Mouse (Mus musculus): ENCODE measurements around the gene Pla2g6. TPM values are rescaled to one million over a fixed set of nuclear protein-coding genes. Genes with fewer than 3 reads are reported as not detected.
A peak's percentile ranks its signal among the peaks of the same experiment; 100 is the strongest.

Pla2g6 gene
- total RNA-seq, 2 experiments from 2014 or later, result 15.8 to 20.4 TPM

DNA sequence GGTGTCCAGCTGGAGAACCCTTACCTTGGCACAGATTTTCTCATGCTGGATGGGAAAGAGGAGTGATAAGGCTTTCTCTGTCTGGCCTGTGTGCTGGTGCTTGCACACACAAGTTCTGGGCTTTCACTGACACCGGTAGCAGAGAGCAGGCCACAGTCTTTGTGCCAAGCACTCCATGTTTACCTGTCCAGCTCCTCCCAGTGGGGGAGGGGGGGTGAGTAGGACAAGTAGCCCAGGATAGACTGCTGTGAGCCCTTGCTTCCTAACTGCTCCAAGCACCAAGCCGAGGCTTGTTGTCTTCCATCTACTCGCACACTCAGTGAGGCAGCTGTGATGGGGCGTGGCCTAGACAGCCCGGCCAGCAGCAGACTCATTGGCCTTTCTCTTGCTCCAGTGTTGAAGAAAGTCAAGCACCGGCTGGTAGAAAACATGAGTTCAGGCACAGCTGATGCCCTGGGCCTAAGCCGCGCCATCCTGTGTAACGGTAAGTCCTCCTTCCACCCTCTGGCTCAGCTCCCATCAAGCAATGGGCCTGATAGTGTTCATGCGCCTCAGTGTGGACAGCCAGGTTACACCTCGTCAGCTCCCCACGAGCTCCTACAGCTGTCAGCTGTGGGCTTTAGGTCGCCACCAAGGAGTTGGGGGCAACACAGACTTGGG lies 85.5 kb downstream of the Pla2g6 start:
- DNase-seq (ENCODE audit: low spot score), result no peak

DNA sequence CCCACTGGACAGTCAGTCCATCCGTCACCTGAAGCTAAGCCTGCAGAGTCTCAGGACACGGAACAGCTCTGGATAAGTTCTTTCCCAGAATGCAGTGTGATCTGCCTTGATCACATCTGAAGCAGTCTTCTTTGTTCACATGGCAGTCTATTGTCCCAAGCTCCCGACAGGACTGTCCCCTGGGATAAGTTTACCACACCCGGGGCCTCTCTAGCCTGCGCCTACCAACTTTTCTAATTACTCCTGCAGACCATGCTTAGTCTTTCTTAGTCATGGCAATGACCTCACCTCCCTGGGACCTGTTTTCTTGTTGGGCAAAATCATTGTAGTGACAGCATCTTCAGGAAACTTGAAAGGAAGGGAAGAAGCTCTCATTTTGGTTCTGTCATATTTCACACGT lies 90.2 kb downstream of the Pla2g6 start:
- DNase-seq (ENCODE audit: low spot score), result no peak

Small RNA genes lying within 50 kb of the gene (microRNA-seq; reads per million reads assigned to microRNA genes)
- 7.8 reads per million, percentile 20 among the genes with 10 or more reads in this experiment for gene Mir1943

Other genes starting within 250 kb of the Pla2g6 start
- gene Micall1, start 219.5 kb downstream of the Pla2g6 start, total RNA-seq (2021), result 10 to 100 TPM; 10.3 to 10.8 TPM
- gene Polr2f, start 187.4 kb downstream of the Pla2g6 start, total RNA-seq (2021), result 10 to 100 TPM; 69.3 to 76.8 TPM
- gene 1700088E04Rik, start 187.1 kb downstream of the Pla2g6 start, total RNA-seq (2021), result 1 to 10 TPM; 1.1 to 1.2 TPM
- gene Sox10, start 163.2 kb downstream of the Pla2g6 start, total RNA-seq (2021), result 1 to 10 TPM; 1.0 to 1.3 TPM
- gene Pick1, start 99.2 kb downstream of the Pla2g6 start, total RNA-seq (2021), result 10 to 100 TPM; 33.7 to 34.8 TPM
- under 1 TPM; 0.55 to 0.69 TPM for gene Gm49486, start 99.0 kb downstream of the Pla2g6 start, total RNA-seq (2021)
- gene Slc16a8, start 73.6 kb downstream of the Pla2g6 start, total RNA-seq (2021), result under 1 TPM; 0.53 to 0.69 TPM
- gene Baiap2l2, start 42.9 kb downstream of the Pla2g6 start, total RNA-seq (2021), result 1 to 10 TPM; 2.3 to 4.5 TPM
- 10 to 100 TPM in 1 of 2 experiments, 1 to 10 TPM in 1; 6.6 to 10.1 TPM for gene Maff, start 18.2 kb upstream of the Pla2g6 start, total RNA-seq (2021)
- 10 to 100 TPM; 23.6 to 31.2 TPM for gene Tmem184b, start 75.2 kb upstream of the Pla2g6 start, total RNA-seq (2021)
- 10 to 100 TPM; 45.4 to 48.0 TPM for gene Csnk1e, start 127.2 kb upstream of the Pla2g6 start, total RNA-seq (2021)
- not detected for gene Kcnj4, start 176.9 kb upstream of the Pla2g6 start, total RNA-seq (2021)
- 1 to 10 TPM; 1.3 to 2.0 TPM for gene Kdelr3, start 188.0 kb upstream of the Pla2g6 start, total RNA-seq (2021)
- 10 to 100 TPM; 52.5 to 75.6 TPM for gene Ddx17, start 218.4 kb upstream of the Pla2g6 start, total RNA-seq (2021)

All from gastrocnemius, adult 18-20 months (tissue).